Mouse (Mus musculus) thymus, adult 2 months (tissue): Measurements from ENCODE around the gene Tcte1. TPM values are rescaled to one million over a fixed set of nuclear protein-coding genes. Genes with fewer than 3 reads are reported as not detected.

Experiments
- DNase-seq: peaks from one replicate; pipeline ENCODE4 v3.0.0; 2021
- H3K27ac ChIP-seq: fragments of 200-500 bp; 2 replicates; pipeline ENCODE4 v1.5.1; 2012; ENCODE audit warnings: low read length, control low read depth; ENCODE audit not compliant: control insufficient read depth, insufficient read depth
- H3K27me3 ChIP-seq: fragments of 200-500 bp; 2 replicates; pipeline ENCODE4 v1.6.1; 2012; ENCODE audit warnings: mild to moderate bottlenecking, low read length, moderate library complexity, mixed read lengths; ENCODE audit not compliant: control insufficient read depth, insufficient read depth
- H3K36me3 ChIP-seq: fragments of 200-500 bp; 2 replicates; pipeline ENCODE4 v1.6.1; 2012; ENCODE audit warnings: mild to moderate bottlenecking, low read length, moderate library complexity; ENCODE audit not compliant: control insufficient read depth, insufficient read depth
- H3K4me1 ChIP-seq: fragments of 200-500 bp; replicated peaks from 2 replicates; pipeline ENCODE4 v1.6.1; 2012; ENCODE audit warnings: low read length; ENCODE audit not compliant: control insufficient read depth, insufficient read depth
- H3K4me3 ChIP-seq: fragments of 200-500 bp; 2 replicates; pipeline ENCODE4 v1.5.1; 2012; ENCODE audit warnings: mild to moderate bottlenecking, low read length, control low read depth, moderate library complexity; ENCODE audit not compliant: control insufficient read depth, insufficient read depth
- CTCF ChIP-seq: fragments of 200-500 bp; IDR thresholded peaks from 2 replicates; pipeline ENCODE4 v1.5.1; 2012; ENCODE audit warnings: mild to moderate bottlenecking, control low read depth, low read length, moderate library complexity, borderline replicate concordance; ENCODE audit not compliant: control insufficient read depth, poor library complexity, insufficient read depth; ENCODE audit errors: extremely low read depth
- POLR2A ChIP-seq: fragments of 200-500 bp; IDR thresholded peaks from 2 replicates; pipeline ENCODE4 v1.6.1; 2012; ENCODE audit warnings: mild to moderate bottlenecking, low read length, control low read depth, moderate library complexity; ENCODE audit not compliant: control insufficient read depth, poor library complexity, insufficient read depth; ENCODE audit errors: extremely low read depth
- WGBS: fragments of 180-500 bp; shearing (Covaris S2); methylation state at CpG from one replicate; pipeline ENCODE4 v1.1.7; 2018; 5-methylcytosine and 5-hydroxymethylcytosine counted together
- polyA plus RNA-seq: library from polyadenylated mRNA; depleted of rRNA; stranded (reverse); fragments of >200 nt; gene quantifications from 2 replicates; pipeline ENCODE4 v1.2.3, GENCODE M21; 2012

Gene Tcte1
- polyA plus RNA-seq, 1 experiment: 1.2 TPM

DNA sequence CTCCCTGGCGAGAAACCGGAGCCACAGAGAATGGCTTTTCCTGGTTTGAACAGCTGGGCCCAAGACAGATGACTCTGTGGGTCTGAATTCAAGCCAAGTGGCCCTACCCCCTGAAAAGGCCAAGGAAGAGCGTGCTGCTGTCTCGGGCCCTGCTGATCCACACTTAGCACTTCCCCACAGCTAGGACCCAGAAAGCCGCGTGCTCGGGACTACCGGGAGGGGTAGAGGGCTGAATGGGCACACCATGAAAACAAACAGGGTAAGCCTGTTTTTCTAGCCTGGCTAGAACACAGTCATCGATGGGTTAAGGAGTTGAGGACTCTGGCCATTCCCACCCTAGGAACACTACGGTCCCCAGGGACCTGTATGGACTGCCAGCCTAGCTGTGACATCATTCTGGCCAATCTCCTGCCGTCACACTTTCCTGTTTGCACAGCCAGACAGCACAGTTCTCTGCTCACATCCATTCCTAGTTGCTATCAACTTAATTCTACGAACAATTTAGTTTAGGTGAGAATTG is 57.8 kb downstream of the Tcte1 start:
- DNase-seq: no peak
- TF ChIP-seq CTCF (no peak), POLR2A (no peak)
- H3K27ac ChIP-seq: peak overlapping the region; percentile 61; the same call in 1 of the 2 replicates
- WGBS: 68% methylated on average over 12 of the region's 12 CpGs
- H3K4me3 ChIP-seq: no peak overlapping the region
- H3K36me3 ChIP-seq: no peaks in the 10 kb centered on the region; the same call in 1 of the 2 replicates
- peaks cover 12% of the 10 kb centered on the region for H3K4me1 ChIP-seq
- no peaks in the 10 kb centered on the region for H3K27me3 ChIP-seq

DNA sequence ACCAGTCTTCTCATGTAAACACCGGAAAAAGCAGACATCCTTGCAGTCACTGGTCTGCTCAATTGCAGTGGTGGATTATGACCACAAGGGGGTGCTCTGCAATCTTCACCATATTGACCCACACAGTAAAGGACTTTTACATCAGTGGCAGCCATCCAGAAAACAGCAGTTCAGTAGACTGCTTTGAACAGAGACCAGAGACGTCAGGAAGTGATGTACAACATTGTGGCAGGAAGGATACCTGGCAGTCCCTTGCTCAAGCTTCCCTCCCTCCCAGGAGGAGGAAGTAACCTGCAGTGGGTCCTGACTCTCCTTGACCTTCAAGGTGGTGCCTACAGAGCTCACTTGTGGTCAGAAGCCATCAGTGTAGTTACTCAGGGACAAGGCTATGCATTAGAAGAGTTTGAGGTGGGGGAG is 58.3 kb downstream of the Tcte1 start:
- 2% methylated on average over 2 of the region's 2 CpGs for WGBS
- peak; percentile 73 for DNase-seq
- no peaks in the 10 kb centered on the region for H3K27me3 ChIP-seq
- H3K27ac ChIP-seq: no peak overlapping the region
- peaks cover 5% of the 10 kb centered on the region; the same call in 1 of the 2 replicates for H3K36me3 ChIP-seq
- peaks cover 12% of the 10 kb centered on the region for H3K4me1 ChIP-seq
- H3K4me3 ChIP-seq: no peak overlapping the region
- TF ChIP-seq CTCF (no peak), POLR2A (no peak)

DNA sequence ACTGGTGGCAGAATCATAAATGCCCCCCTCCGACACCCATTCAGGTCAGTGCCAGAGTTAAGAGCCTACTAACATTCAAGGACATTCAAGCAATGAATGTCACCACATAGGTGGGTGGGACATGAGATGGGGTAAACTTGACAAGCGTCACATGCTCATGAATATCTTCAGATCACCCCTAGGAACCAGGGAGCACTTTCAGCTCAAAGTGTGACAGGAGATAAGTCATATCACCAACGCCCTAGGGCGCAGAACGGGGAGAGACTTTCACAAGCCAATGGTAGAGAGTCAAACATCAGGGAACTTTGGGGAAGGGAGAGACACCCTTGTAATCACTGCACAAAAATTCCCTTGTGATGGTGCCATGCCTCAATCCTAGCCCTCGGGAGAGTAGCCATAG is 59.0 kb downstream of the Tcte1 start:
- no peak for DNase-seq
- H3K36me3 ChIP-seq: peaks cover 7% of the 10 kb centered on the region; the same call in 1 of the 2 replicates
- 98% methylated on average over 6 of the region's 6 CpGs for WGBS
- peaks cover 12% of the 10 kb centered on the region for H3K4me1 ChIP-seq
- H3K4me3 ChIP-seq: no peak overlapping the region
- H3K27ac ChIP-seq: no peak overlapping the region
- no peaks in the 10 kb centered on the region for H3K27me3 ChIP-seq
- TF ChIP-seq POLR2A (no peak), CTCF (no peak)

DNA sequence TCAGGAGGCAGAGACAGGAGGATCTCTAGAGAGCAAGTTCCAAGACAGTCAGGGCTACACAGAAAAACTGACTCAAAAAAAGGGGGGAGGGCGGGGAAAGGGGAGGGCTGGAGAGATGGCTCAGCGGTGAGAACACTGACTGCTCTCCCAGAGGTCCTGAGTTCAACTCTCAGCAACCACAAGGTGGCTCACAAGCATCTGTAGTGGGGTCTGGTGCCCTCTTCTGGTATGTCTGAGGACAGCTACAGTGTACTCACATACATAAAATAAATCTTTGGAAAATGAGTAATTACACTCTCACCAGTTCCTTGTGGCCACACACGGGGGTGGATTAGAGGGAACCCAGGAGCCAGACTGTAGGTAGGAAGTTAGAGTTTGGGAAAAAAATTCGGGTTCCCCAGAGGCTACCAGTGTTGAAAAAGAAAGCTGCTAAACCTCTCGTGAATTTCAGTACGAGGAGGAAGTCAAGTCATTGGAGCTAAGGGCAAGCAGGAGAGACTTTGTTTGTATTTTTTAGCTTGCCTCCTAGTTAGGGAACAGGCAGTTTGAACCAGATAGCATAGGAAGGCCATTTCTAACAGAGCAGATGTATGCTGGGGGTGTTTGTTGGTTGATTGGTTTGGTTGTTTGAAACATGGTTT is 59.6 kb downstream of the Tcte1 start:
- no peak overlapping the region for H3K4me3 ChIP-seq
- H3K27me3 ChIP-seq: no peaks in the 10 kb centered on the region
- H3K36me3 ChIP-seq: peaks cover 7% of the 10 kb centered on the region; the same call in 1 of the 2 replicates
- H3K4me1 ChIP-seq: peaks cover 12% of the 10 kb centered on the region
- peak; percentile 49 for DNase-seq
- 39% methylated on average over 6 of the region's 6 CpGs for WGBS
- no peak overlapping the region for H3K27ac ChIP-seq
- TF ChIP-seq CTCF (peak; percentile 48; the same call in 1 of the 2 replicates), POLR2A (no peak)

DNA sequence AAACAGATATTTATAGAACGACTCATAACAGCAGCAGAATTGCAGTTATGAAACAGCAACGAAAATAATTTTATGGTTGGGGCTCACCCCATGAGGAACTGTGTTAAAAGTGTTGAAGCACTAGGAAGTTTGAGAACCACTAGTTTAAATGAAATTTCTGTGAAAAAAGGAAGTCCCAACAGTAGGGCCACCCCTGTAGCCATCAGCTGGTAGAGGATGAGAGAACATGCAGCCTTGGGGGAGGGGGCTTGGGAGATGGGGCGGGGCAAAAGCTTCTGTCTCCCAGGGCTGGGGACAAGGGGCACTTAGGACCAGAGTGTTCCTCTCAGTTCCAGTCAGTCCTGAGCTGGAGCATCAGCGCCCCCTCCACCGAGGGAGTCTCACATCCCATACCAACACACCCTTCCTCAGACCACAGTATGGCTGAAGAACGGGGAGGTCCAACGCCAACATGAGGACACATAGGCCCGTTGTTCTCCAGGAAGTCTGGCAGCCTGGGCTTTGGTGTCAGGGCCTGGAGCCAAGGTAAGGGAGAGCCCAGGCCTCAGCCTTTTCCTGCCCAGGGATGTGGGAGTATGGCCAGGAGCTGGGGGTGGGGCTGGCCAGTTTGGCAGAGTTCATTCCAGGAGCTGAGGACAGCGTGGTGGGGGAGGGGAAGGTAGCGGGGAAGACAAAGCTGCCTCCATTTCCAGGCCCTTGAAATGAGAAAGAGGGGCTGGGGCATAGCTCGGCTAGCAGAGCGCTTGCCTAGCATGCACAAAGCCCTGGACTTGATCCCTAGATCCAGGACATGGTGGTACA is 61.1 kb downstream of the Tcte1 start:
- TF ChIP-seq CTCF (no peak), POLR2A (no peak)
- no peak overlapping the region for H3K4me3 ChIP-seq
- DNase-seq: no peak

DNA sequence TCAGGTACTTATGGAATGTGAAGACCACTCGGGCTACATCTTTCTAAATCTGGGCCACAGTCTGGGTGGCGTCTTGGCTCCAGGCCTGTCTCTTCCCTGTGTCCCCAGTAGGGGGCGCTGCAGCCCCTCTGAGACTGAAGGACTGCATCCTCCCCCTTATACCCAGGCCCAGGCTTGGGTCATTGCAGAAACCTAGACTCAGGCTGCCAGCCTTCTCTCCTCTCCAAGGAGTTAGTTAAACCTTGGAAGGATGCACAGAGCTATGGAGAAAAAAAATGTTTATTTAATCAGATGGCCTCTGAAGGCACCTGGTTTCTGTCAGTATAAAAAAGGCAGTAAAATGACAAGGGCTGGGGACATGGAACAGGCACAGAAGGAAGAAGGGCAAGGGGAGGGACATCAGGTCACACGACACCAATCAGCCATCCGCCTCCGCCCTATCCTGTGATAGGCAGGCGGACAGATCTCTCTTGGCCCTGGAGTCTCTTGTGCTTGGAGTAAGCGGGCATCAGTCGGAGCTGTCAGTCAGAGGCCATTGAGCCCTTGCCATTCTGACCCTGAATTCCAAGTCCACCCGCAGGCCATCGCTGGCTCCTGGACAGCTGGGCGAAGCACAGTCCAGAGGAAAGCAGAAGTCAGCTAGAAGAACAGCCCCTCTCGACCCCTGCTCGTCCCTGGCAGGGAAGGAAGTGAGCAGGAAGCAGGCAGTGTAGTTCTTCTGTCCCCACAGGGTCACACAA is 61.9 kb downstream of the Tcte1 start:
- no peak overlapping the region for H3K27ac ChIP-seq
- no peak overlapping the region for H3K4me3 ChIP-seq
- 63% methylated on average over 14 of the region's 14 CpGs for WGBS
- peaks cover 5% of the 10 kb centered on the region for H3K4me1 ChIP-seq
- TF ChIP-seq POLR2A (no peak), CTCF (peak; percentile 95)
- H3K27me3 ChIP-seq: no peaks in the 10 kb centered on the region
- peaks cover 11% of the 10 kb centered on the region for H3K36me3 ChIP-seq
- peak; percentile 80 for DNase-seq

More for the DNA sequence above, 61.1 kb downstream of the Tcte1 start:
- Histone ChIP-seq H3K27me3 (no peaks in the 10 kb centered on the region), H3K36me3 (peaks cover 7% of the 10 kb centered on the region; the same call in 1 of the 2 replicates), H3K27ac (no peak overlapping the region), H3K4me1 (peaks cover 5% of the 10 kb centered on the region)
- WGBS: 56% methylated on average over 12 of the region's 12 CpGs
